Mouse (Mus musculus) midbrain, postnatal 0 days (tissue): ENCODE results near the gene Senp3. TPM values are rescaled to one million over a fixed set of nuclear protein-coding genes. Genes with fewer than 3 reads are reported as not detected.

ENCODE experiments used
- ATAC-seq: fragments of 200-750 bp; cut with Nextera tagmentation; 2 replicates; pipeline ENCODE4 v1.8.0; 2017; ENCODE audit warnings: moderate number of reproducible peaks, mild to moderate bottlenecking, moderate TSS enrichment, moderate library complexity; ENCODE audit not compliant: low FRiP score
- DNase-seq: peaks from one replicate; pipeline ENCODE4 v3.0.0-alpha.2; 2015; ENCODE audit warnings: low spot score
- H3K27ac ChIP-seq: fragments of 300-500 bp; sonication (generic); 2 replicates; pipeline ENCODE4 v1.5.1; 2014; ENCODE audit warnings: low read depth, mild to moderate bottlenecking, low read length, mixed read lengths
- H3K27me3 ChIP-seq: fragments of 300-500 bp; sonication (generic); 2 replicates; pipeline ENCODE4 v1.6.1; 2014; ENCODE audit warnings: low read length, control low read depth, mixed read lengths; ENCODE audit not compliant: insufficient read depth
- H3K36me3 ChIP-seq: fragments of 300-500 bp; sonication (generic); 2 replicates; pipeline ENCODE4 v1.6.1; 2014; ENCODE audit warnings: low read length, control low read depth, mixed read lengths; ENCODE audit not compliant: insufficient read depth
- H3K4me1 ChIP-seq: fragments of 300-500 bp; sonication (generic); 2 replicates; pipeline ENCODE4 v1.6.1; 2014; ENCODE audit warnings: mild to moderate bottlenecking, control low read depth, antibody characterized with exemption, low read length, mixed read lengths; ENCODE audit not compliant: insufficient read depth
- H3K4me2 ChIP-seq: fragments of 300-500 bp; sonication (generic); 2 replicates; pipeline ENCODE4 v1.6.1; 2014; ENCODE audit warnings: low read depth, mild to moderate bottlenecking, low read length, mixed read lengths; ENCODE audit not compliant: poor library complexity, severe bottlenecking
- H3K4me3 ChIP-seq: fragments of 300-500 bp; sonication (generic); 2 replicates; pipeline ENCODE4 v1.5.1; 2014; ENCODE audit warnings: low read depth, mild to moderate bottlenecking, low read length, moderate library complexity
- H3K9ac ChIP-seq: fragments of 300-500 bp; sonication (generic); replicated peaks from 2 replicates; pipeline ENCODE4 v1.6.1; 2014; ENCODE audit warnings: mild to moderate bottlenecking, low read length, moderate library complexity, mixed read lengths; ENCODE audit not compliant: poor library complexity, severe bottlenecking
- H3K9me3 ChIP-seq: fragments of 300-500 bp; sonication (generic); 2 replicates; pipeline ENCODE4 v1.6.1; 2016; ENCODE audit warnings: low read length, control low read depth
- CTCF ChIP-seq: IDR thresholded peaks from 2 replicates; pipeline ENCODE4 v1.5.1; 2016; ENCODE audit warnings: antibody characterized with exemption, mild to moderate bottlenecking
- WGBS: fragments of 180-500 bp; shearing (Covaris S2); extraction: QIAGEN DNeasy Blood & Tissue Kit; methylation state at CpG from one replicate; pipeline ENCODE4 v1.1.7; 2014; 5-methylcytosine and 5-hydroxymethylcytosine counted together
- polyA plus RNA-seq: library from polyadenylated mRNA; unstranded; fragments of >200 nt; fragmentation: Nextera tagmentation; extraction: Ambion mirVana; gene quantifications from 2 replicates; pipeline ENCODE4 v1.2.1, GENCODE M21; 2015
- total RNA-seq: library from RNA; depleted of rRNA; stranded (reverse); fragments of >200 nt; gene quantifications from 2 replicates; pipeline ENCODE4 v1.2.3, GENCODE M21; 2014

Senp3 gene
- total and polyA plus RNA-seq, 2 experiments from 2014 or later: 70.3 to 89.2 TPM

DNA sequence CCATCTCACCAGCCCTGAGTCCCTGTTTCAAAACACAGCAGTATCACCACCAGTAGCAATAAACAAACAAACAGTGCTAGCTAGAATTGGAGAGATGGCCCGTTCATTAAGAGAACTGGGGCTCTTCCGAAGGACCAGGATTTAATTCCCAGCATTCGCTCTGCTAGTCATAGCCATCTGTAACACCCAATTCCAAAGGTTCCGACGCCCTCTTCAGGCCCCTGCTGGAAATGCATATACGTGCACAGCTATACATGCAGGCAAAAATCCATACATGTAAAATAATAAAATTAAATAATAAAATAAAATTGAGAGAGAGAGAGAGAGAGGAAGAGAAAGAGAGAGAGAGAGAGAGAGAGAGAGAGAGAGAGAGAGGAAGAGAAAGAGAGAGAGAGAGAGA, 37.5 kb upstream of the Senp3 start:
- ATAC-seq (no peak), DNase-seq (no peak)
- no peak overlapping the region for H3K27ac ChIP-seq
- no peaks in the 10 kb centered on the region for H3K36me3 ChIP-seq
- H3K4me3 ChIP-seq: no peak overlapping the region
- 68% methylated on average over 6 of the region's 6 CpGs for WGBS
- no peaks in the 10 kb centered on the region for H3K4me1 ChIP-seq
- TF ChIP-seq CTCF: peak; percentile 11; the same call in 1 of the 2 replicates
- no peaks in the 10 kb centered on the region for H3K9me3 ChIP-seq
- no peak overlapping the region for H3K9ac ChIP-seq
- H3K4me2 ChIP-seq: no peak overlapping the region
- no peaks in the 10 kb centered on the region for H3K27me3 ChIP-seq

DNA sequence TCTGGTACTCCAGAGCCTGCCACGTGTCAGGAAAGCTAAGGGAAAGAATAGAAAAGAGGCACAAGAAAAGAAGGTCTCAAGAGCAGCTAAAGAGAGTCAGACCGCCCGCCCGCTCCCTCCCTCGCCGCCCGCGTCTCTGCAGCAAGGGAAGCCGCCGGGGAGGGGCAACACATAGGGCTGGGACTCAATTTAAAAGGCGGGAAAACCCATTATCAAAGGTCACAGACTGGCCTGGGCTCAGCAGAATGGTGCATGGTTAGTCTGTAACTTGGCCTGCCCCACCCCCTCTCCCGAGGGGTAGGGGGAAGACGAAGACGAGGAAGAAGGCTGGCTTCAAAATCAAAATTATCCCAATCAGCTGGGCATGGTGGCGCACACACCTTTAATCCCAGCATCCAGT, 36.8 kb upstream of the Senp3 start:
- Histone ChIP-seq H3K4me3 (no peak overlapping the region), H3K9ac (no peak overlapping the region), H3K4me2 (0 out of 2 replicates have a peak overlapping the region, but pooled peaks have one; percentile 4), H3K4me1 (no peaks in the 10 kb centered on the region), H3K27ac (no peak overlapping the region), H3K36me3 (no peaks in the 10 kb centered on the region), H3K27me3 (no peaks in the 10 kb centered on the region), H3K9me3 (no peaks in the 10 kb centered on the region)
- TF ChIP-seq CTCF: no peak
- 27% methylated on average over 15 of the region's 15 CpGs for whole genome bisulfite sequencing
- DNase-seq (no peak), ATAC-seq (no peak)

DNA sequence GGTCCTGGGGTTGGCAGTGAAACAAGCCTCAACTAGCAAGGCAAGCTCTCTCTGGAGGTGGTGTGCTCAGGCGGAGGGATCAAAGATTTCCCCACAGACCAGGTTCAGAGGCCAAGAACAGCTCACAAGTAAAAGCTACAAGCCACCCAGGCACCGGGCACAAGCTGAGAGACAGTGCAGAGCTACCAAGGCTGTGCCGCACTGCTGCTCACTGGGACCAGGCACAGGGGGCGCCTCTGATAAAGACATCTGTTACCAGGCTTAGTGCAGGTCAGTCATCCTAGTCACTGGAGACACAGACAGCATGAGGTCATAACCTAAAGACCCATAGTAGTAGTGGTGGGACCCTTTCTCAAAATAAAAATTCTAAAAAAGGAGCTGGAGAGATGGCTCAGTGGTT, 35.1 kb upstream of the Senp3 start:
- no peaks in the 10 kb centered on the region for H3K9me3 ChIP-seq
- no peaks in the 10 kb centered on the region for H3K4me1 ChIP-seq
- TF ChIP-seq CTCF: no peak
- DNase-seq (no peak), ATAC-seq (no peak)
- no peak overlapping the region for H3K4me2 ChIP-seq
- WGBS: 74% methylated on average over 4 of the region's 4 CpGs
- H3K9ac ChIP-seq: no peak overlapping the region
- no peaks in the 10 kb centered on the region for H3K36me3 ChIP-seq
- no peak overlapping the region for H3K4me3 ChIP-seq
- H3K27ac ChIP-seq: no peak overlapping the region
- H3K27me3 ChIP-seq: no peaks in the 10 kb centered on the region

DNA sequence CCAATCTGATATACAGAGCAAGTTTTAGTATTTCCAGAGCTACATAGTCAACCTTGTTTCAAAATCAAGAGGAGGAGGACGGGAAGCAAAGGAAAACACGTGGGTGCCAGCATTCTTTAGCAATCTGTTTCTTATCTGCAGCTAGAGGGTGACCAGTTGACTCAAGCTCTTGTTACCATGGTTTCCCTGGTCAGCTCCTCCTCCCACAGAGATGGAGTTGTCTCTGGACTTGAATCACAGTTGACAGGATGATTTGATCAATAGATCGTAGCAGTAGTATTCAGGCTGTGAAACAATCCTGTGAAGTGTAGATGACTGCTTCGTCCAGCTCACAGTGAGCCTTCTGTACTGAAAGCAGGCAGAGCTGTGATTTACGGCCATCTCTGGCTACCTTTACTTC, 34.0 kb upstream of the Senp3 start:
- Histone ChIP-seq H3K9ac (no peak overlapping the region), H3K27ac (no peak overlapping the region), H3K4me3 (no peak overlapping the region), H3K4me2 (no peak overlapping the region), H3K9me3 (no peaks in the 10 kb centered on the region), H3K4me1 (no peaks in the 10 kb centered on the region), H3K36me3 (no peaks in the 10 kb centered on the region), H3K27me3 (no peaks in the 10 kb centered on the region)
- ATAC-seq (no peak), DNase-seq (no peak)
- no peak for TF ChIP-seq CTCF
- WGBS: 14% methylated on average over 5 of the region's 5 CpGs

DNA sequence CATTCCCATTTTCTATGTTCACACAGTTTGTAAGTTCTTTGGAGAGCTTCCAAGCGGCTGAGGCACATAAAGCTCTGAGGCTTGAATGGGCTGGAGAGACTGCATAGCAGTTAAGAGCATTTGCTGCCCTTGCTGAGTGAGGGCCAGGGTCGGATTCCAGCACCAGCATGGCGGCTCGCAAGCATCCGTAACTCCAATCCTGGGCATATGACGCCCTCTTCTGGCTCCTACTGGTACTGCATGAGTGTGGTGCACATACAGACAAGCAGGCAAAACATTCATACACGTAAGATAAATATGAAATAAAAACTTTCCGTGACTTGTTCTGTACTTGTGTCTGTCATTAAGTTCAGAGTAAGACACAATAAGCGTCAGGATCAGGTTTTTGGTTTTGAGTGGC, 33.6 kb upstream of the Senp3 start:
- no peak for ATAC-seq
- Histone ChIP-seq H3K4me3 (no peak overlapping the region), H3K36me3 (no peaks in the 10 kb centered on the region), H3K9me3 (no peaks in the 10 kb centered on the region), H3K4me1 (no peaks in the 10 kb centered on the region), H3K9ac (no peak overlapping the region), H3K27me3 (no peaks in the 10 kb centered on the region), H3K27ac (no peak overlapping the region), H3K4me2 (no peak overlapping the region)
- TF ChIP-seq CTCF: peak; percentile 61
- DNase-seq: no peak
- 60% methylated on average over 9 of the region's 9 CpGs for WGBS

DNA sequence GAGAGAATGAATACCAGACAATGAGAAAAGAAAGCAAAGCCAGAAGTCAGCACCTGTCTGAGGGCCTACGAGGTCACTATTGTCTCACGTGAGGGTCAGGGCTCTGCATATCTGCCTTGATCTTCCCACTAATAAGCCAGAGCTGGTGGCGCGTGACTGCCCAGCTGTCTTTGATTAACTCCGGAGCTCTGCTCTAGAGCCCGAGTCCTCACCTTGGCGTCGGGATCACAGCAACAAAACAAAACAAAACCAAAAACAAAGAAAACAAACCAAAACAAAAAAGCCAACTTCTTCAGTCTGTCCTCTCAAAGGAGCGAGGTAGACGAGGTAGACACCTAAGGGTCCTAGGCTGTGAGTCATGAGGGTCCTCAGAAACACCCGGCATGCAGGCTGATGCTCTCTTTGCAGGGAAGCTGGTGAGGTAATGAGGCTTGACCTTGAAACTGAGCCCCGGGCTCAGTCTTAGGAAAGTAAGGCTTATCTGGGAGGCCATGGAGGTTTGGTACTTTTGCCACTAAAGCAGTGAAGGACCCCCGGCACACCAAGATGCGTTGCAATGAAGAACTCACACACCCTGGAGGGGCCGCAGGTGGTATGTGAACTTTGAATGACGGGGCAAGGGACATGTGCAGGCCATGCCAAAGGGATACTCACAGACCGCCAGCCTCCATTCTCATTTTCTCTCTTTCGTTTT, 32.9 kb upstream of the Senp3 start:
- no peak for DNase-seq
- 0 out of 2 replicates have a peak, but pooled peaks cover 2% of the 10 kb centered on the region for H3K4me1 ChIP-seq
- H3K36me3 ChIP-seq: no peaks in the 10 kb centered on the region
- no peaks in the 10 kb centered on the region for H3K9me3 ChIP-seq
- no peak overlapping the region for H3K9ac ChIP-seq
- ATAC-seq: no peak
- no peak for TF ChIP-seq CTCF
- H3K27me3 ChIP-seq: no peaks in the 10 kb centered on the region
- WGBS: 72% methylated on average over 18 of the region's 18 CpGs
- no peak overlapping the region for H3K27ac ChIP-seq
- H3K4me3 ChIP-seq: no peak overlapping the region
- no peak overlapping the region for H3K4me2 ChIP-seq
